Mouse (Mus musculus): ENCODE results near the gene Arhgef28. TPM values are rescaled to one million over a fixed set of nuclear protein-coding genes. Genes with fewer than 3 reads are reported as not detected.

Gene Arhgef28
- polyA plus RNA-seq, 1 experiment: 8.7 TPM

- no peak for DNase-seq
- WGBS: 61% methylated on average over 9 of the region's 9 CpGs
- no peak for TF ChIP-seq CTCF (IDR thresholded peaks at IDR 0.05; ENCODE audit: borderline replicate concordance, insufficient read depth, low read depth, low read length)
- no peak for TF ChIP-seq POLR2A (IDR thresholded peaks at IDR 0.05; ENCODE audit: borderline replicate concordance, insufficient read depth, low read length)
- Histone ChIP-seq H3K27ac (ENCODE audit: insufficient read depth, low read length) (no peak overlapping the region), H3K4me3 (replicated peaks; ENCODE audit: insufficient read depth, low read depth, low read length) (no peak overlapping the region), H3K4me1 (ENCODE audit: control insufficient read depth, insufficient read depth, low read length) (no peaks in the 10 kb centered on the region), H3K27me3 (ENCODE audit: control insufficient read depth, insufficient read depth, low read length) (no peaks in the 10 kb centered on the region)
Measured at GRCm38 (mm10) chr13:97964892-97965424, 241.3 kb downstream of the Arhgef28 start.

GRCm38 (mm10) chr13:97960142-97960541 lies 246.1 kb downstream of the Arhgef28 start:
- Histone ChIP-seq H3K27ac (ENCODE audit: insufficient read depth, low read length) (no peak overlapping the region), H3K4me1 (ENCODE audit: control insufficient read depth, insufficient read depth, low read length) (peaks cover 7% of the 10 kb centered on the region; the same call in 1 of the 2 replicates), H3K4me3 (replicated peaks; ENCODE audit: insufficient read depth, low read depth, low read length) (no peak overlapping the region), H3K27me3 (ENCODE audit: control insufficient read depth, insufficient read depth, low read length) (no peaks in the 10 kb centered on the region; the same call in 1 of the 2 replicates)
- DNase-seq: no peak
- TF ChIP-seq POLR2A (IDR thresholded peaks at IDR 0.05; ENCODE audit: borderline replicate concordance, insufficient read depth, low read length) (no peak), CTCF (IDR thresholded peaks at IDR 0.05; ENCODE audit: borderline replicate concordance, insufficient read depth, low read depth, low read length) (no peak)
- 70% methylated on average over 4 of the region's 4 CpGs for WGBS

GRCm38 (mm10) chr13:97959394-97959888 lies 246.8 kb downstream of the Arhgef28 start:
- 4% methylated on average over 7 of the region's 7 CpGs for WGBS
- no peak for DNase-seq
- H3K4me3 ChIP-seq (replicated peaks; ENCODE audit: insufficient read depth, low read depth, low read length): no peak overlapping the region

GRCm38 (mm10) chr13:97955759-97956158 lies 250.5 kb downstream of the Arhgef28 start:
- Histone ChIP-seq H3K4me3 (replicated peaks; ENCODE audit: insufficient read depth, low read depth, low read length) (no peak overlapping the region), H3K4me1 (ENCODE audit: control insufficient read depth, insufficient read depth, low read length) (peaks cover 7% of the 10 kb centered on the region; the same call in 1 of the 2 replicates), H3K27ac (ENCODE audit: insufficient read depth, low read length) (no peak overlapping the region), H3K27me3 (ENCODE audit: control insufficient read depth, insufficient read depth, low read length) (no peaks in the 10 kb centered on the region; the same call in 1 of the 2 replicates)
- 9% methylated on average over 9 of the region's 9 CpGs for WGBS
- TF ChIP-seq POLR2A (IDR thresholded peaks at IDR 0.05; ENCODE audit: borderline replicate concordance, insufficient read depth, low read length) (no peak), CTCF (IDR thresholded peaks at IDR 0.05; ENCODE audit: borderline replicate concordance, insufficient read depth, low read depth, low read length) (no peak)
- DNase-seq: no peak

More at GRCm38 (mm10) chr13:97959394-97959888, 246.8 kb downstream of the Arhgef28 start:
- peaks cover 7% of the 10 kb centered on the region; the same call in 1 of the 2 replicates for H3K4me1 ChIP-seq (ENCODE audit: control insufficient read depth, insufficient read depth, low read length)
- H3K27me3 ChIP-seq (ENCODE audit: control insufficient read depth, insufficient read depth, low read length): no peaks in the 10 kb centered on the region; the same call in 1 of the 2 replicates
- TF ChIP-seq POLR2A (IDR thresholded peaks at IDR 0.05; ENCODE audit: borderline replicate concordance, insufficient read depth, low read length) (no peak), CTCF (IDR thresholded peaks at IDR 0.05; ENCODE audit: borderline replicate concordance, insufficient read depth, low read depth, low read length) (no peak)
- H3K27ac ChIP-seq (ENCODE audit: insufficient read depth, low read length): no peak overlapping the region

GRCm38 (mm10) chr13:97954956-97955496 lies 251.2 kb downstream of the Arhgef28 start:
- no peaks in the 10 kb centered on the region; the same call in 1 of the 2 replicates for H3K27me3 ChIP-seq (ENCODE audit: control insufficient read depth, insufficient read depth, low read length)
- H3K4me3 ChIP-seq (replicated peaks; ENCODE audit: insufficient read depth, low read depth, low read length): no peak overlapping the region
- peaks cover 7% of the 10 kb centered on the region; the same call in 1 of the 2 replicates for H3K4me1 ChIP-seq (ENCODE audit: control insufficient read depth, insufficient read depth, low read length)
- DNase-seq: no peak
- H3K27ac ChIP-seq (ENCODE audit: insufficient read depth, low read length): no peak overlapping the region
- TF ChIP-seq POLR2A (IDR thresholded peaks at IDR 0.05; ENCODE audit: borderline replicate concordance, insufficient read depth, low read length): no peak
- TF ChIP-seq CTCF (IDR thresholded peaks at IDR 0.05; ENCODE audit: borderline replicate concordance, insufficient read depth, low read depth, low read length): no peak
- 11% methylated on average over 7 of the region's 7 CpGs for WGBS

- no peak for DNase-seq
- Histone ChIP-seq H3K27ac (ENCODE audit: insufficient read depth, low read length) (no peak overlapping the region), H3K4me1 (ENCODE audit: control insufficient read depth, insufficient read depth, low read length) (peaks cover 3% of the 10 kb centered on the region; the same call in 1 of the 2 replicates), H3K27me3 (ENCODE audit: control insufficient read depth, insufficient read depth, low read length) (no peaks in the 10 kb centered on the region; the same call in 1 of the 2 replicates), H3K4me3 (replicated peaks; ENCODE audit: insufficient read depth, low read depth, low read length) (no peak overlapping the region)
- TF ChIP-seq CTCF (IDR thresholded peaks at IDR 0.05; ENCODE audit: borderline replicate concordance, insufficient read depth, low read depth, low read length): no peak
- TF ChIP-seq POLR2A (IDR thresholded peaks at IDR 0.05; ENCODE audit: borderline replicate concordance, insufficient read depth, low read length): no peak
- WGBS: 58% methylated on average over 6 of the region's 6 CpGs
Measured at GRCm38 (mm10) chr13:97954051-97954450, 252.2 kb downstream of the Arhgef28 start.

- no peak overlapping the region for H3K27ac ChIP-seq (ENCODE audit: insufficient read depth, low read length)
- no peak overlapping the region for H3K4me3 ChIP-seq (replicated peaks; ENCODE audit: insufficient read depth, low read depth, low read length)
- H3K27me3 ChIP-seq (ENCODE audit: control insufficient read depth, insufficient read depth, low read length): no peaks in the 10 kb centered on the region; the same call in 1 of the 2 replicates
- H3K4me1 ChIP-seq (ENCODE audit: control insufficient read depth, insufficient read depth, low read length): peaks cover 3% of the 10 kb centered on the region; the same call in 1 of the 2 replicates
- WGBS: 95% methylated on average over 19 of the region's 19 CpGs
- DNase-seq: no peak
- TF ChIP-seq CTCF (IDR thresholded peaks at IDR 0.05; ENCODE audit: borderline replicate concordance, insufficient read depth, low read depth, low read length) (no peak), POLR2A (IDR thresholded peaks at IDR 0.05; ENCODE audit: borderline replicate concordance, insufficient read depth, low read length) (no peak)
Measured at GRCm38 (mm10) chr13:97953526-97953925, 252.7 kb downstream of the Arhgef28 start.

GRCm38 (mm10) chr13:97948856-97949255 lies 257.4 kb downstream of the Arhgef28 start:
- Histone ChIP-seq H3K4me1 (ENCODE audit: control insufficient read depth, insufficient read depth, low read length) (no peaks in the 10 kb centered on the region), H3K4me3 (replicated peaks; ENCODE audit: insufficient read depth, low read depth, low read length) (no peak overlapping the region), H3K27ac (ENCODE audit: insufficient read depth, low read length) (no peak overlapping the region), H3K27me3 (ENCODE audit: control insufficient read depth, insufficient read depth, low read length) (no peaks in the 10 kb centered on the region; the same call in 1 of the 2 replicates)
- 95% methylated on average over 6 of the region's 6 CpGs for WGBS
- TF ChIP-seq POLR2A (IDR thresholded peaks at IDR 0.05; ENCODE audit: borderline replicate concordance, insufficient read depth, low read length): no peak
- DNase-seq: no peak
